Mouse (Mus musculus) left cerebral cortex, adult 2 months (tissue): Measurements from ENCODE around the gene Cldn11. TPM values are rescaled to one million over a fixed set of nuclear protein-coding genes. Genes with fewer than 3 reads are reported as not detected.
A peak's percentile ranks its signal among the peaks of the same experiment; 100 is the strongest.

ENCODE experiments used
- DNase-seq, 2 experiments: peaks; one replicate each; pipeline ENCODE4 v3.0.0; 2021 to 2022; ENCODE audit warnings: low spot score in 2 of 2, mixed read lengths in 1 of 2; ENCODE audit errors: extremely low spot score in 1 of 2
- H3K27ac ChIP-seq: fragments of 200-600 bp; 2 replicates; pipeline ENCODE4 v1.8.1; 2022
- H3K4me3 ChIP-seq: fragments of 200-600 bp; 2 replicates; pipeline ENCODE4 v1.8.1; 2022
- CTCF ChIP-seq: fragments of 200-600 bp; IDR thresholded peaks from 2 replicates; pipeline ENCODE4 v1.8.1; 2022; ENCODE audit warnings: antibody characterized with exemption, mild to moderate bottlenecking, moderate library complexity
- intact Hi-C: fragments of 180-260 bp; cut with DNase I; formaldehyde crosslinking; loops from one replicate; pipeline ENCODE4 v1.15.1; 2025
- long read RNA-seq, 2 experiments: library from polyadenylated mRNA; stranded (forward); transcript quantifications; one replicate each; pipeline ENCODE4 v2.0.0; 2021; ENCODE audit warnings: borderline mapping rate in 2 of 2
- total RNA-seq, 2 experiments: library from RNA; stranded (reverse); gene quantifications; 2 replicates each; pipeline ENCODE4 v1.2.3; 2021

Cldn11 gene
- total RNA-seq, result 10 to 100 TPM; 73.8 to 75.7 TPM
- long read RNA-seq, experiment 1, partial matches to known transcripts, result 0 of 3 reads
- long read RNA-seq, experiment 1, other reads (novel, unspliced or antisense), result 0 of 3 reads
- long read RNA-seq, experiment 2, transcript Cldn11-201 (3 exons, 1,870 nt), result major isoform, 6 of 7 reads
- long read RNA-seq, experiment 2, partial matches to known transcripts, result 0 of 7 reads
- long read RNA-seq, experiment 2, other reads (novel, unspliced or antisense), result 1 of 7 reads

DNA sequence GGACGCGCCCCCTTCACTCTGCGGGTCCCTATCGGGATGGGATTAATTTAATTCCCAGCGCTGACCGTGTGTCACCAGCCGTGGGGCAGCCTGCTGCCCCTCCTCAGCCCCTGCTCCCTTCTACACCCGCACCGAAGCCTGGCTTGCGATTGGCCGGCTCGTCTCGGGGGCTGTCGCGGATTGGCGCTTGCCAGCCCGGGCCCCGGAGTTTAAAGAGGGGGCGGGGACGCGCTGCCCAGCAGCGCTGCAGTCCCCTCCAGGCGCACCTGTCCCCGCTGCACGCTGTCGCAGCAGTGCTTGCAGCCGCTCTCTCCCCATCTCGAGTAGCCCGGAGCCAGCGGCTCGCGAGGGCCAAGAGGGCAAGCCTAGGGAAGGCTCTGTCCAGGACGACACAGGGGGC is at the start of gene Cldn11:
Gene Cldn11 (plus strand): TSS at position 215 of the 400 bp plus-strand sequence.
- intact Hi-C loops, result loop anchor here (5.0 to 10.0 kb wide), 2 partner anchors 88 to 175 kb away; no protein-coding TSS in a partner anchor
- no peak for TF ChIP-seq CTCF
- DNase-seq, result peak; percentile 39 to 47
- H3K4me3 ChIP-seq, result peak within 1 kb of the TSS; percentile 47
- 0 out of 2 replicates have a peak within 1 kb of the TSS, but pooled peaks have one; percentile 9 for H3K27ac ChIP-seq

DNA sequence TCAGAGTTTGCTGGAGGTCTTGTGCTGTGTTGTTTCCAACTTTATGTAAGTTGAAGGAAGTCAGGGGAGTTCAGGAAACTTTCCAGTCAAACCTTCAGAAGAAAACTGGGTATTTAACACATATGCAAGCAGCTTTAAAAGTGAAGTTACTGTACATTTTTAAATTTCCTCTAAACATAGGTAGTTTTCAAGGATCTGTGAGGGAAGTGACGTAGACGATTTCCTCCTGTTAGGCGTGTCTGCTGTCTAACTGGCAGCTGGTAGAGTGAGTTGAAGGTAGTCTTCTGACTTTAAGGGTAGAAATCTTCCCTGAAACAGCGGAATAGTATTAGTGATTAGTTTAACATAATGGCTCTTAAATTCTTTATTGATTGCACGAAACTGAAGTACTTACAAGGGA is 49.7 kb upstream of the Cldn11 start:
- H3K27ac ChIP-seq, result no peak overlapping the region
- no peak for DNase-seq
- no peak overlapping the region; the same call in 1 of the 2 replicates for H3K4me3 ChIP-seq
- no peak for TF ChIP-seq CTCF
- intact Hi-C loops, result no loop called here

DNA sequence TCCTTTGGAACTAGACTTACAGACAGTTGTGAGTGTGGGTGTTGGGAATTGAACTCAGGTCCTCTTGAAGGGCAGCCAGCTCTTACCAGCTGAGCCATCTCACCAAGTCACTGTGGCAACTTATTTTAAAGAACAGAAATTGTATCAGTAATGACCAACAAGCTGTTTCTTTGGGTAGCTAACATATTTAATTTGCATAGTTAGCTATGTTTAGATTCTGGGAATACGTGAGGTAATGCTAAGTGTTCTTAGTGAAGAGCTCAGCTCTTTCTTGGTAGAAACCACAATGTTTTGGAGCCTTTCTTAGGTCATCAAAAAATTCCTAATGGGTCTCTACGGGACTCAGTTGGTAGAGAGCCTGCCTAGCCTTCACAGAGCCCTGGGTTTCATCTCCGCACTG is 48.9 kb upstream of the Cldn11 start:
- H3K27ac ChIP-seq, result no peak overlapping the region
- intact Hi-C loops, result no loop called here
- no peak for TF ChIP-seq CTCF
- H3K4me3 ChIP-seq, result no peak overlapping the region
- no peak for DNase-seq

DNA sequence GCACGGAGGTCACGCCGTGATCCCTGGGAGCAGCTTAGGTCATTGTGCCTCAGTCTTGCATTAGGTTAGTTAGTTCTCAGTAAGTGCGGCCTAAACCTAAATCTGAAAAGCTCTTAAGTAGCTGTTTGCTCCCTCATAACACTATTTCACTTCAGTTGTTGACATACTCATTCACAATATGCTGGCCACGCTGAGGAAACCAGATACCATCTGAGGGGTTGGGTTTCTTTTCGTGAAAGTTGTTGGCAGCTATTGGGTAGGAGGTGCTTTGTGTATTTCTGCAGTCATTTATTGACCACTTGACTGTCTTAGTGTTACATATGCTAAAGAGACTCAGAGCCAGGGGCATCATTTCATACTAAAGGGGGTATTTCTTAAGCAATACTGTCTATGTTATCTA is 44.8 kb upstream of the Cldn11 start:
- no peak overlapping the region for H3K4me3 ChIP-seq
- H3K27ac ChIP-seq, result no peak overlapping the region
- TF ChIP-seq CTCF, result no peak
- DNase-seq, result no peak
- intact Hi-C loops, result no loop called here

DNA sequence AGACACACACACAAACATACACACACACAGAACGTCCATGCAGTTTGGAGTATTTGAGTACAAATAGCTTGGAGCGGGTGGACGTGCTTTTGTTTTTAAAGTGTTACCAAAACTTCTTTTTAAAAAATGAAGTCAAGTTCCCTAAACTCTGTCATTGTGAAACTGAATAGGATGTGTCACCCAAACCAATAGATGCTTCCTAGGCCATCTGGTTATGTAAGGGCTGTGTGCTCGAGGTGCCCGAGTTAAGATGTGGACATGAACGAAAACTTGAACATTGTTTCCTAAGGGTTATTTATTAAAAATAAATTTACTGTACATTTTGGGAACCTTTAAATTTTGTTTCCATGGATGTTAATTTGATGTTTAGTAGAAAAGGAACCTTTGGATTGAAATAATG is 43.1 kb upstream of the Cldn11 start:
- no peak overlapping the region for H3K4me3 ChIP-seq
- no peak for TF ChIP-seq CTCF
- intact Hi-C loops, result no loop called here
- H3K27ac ChIP-seq, result no peak overlapping the region
- no peak for DNase-seq

DNA sequence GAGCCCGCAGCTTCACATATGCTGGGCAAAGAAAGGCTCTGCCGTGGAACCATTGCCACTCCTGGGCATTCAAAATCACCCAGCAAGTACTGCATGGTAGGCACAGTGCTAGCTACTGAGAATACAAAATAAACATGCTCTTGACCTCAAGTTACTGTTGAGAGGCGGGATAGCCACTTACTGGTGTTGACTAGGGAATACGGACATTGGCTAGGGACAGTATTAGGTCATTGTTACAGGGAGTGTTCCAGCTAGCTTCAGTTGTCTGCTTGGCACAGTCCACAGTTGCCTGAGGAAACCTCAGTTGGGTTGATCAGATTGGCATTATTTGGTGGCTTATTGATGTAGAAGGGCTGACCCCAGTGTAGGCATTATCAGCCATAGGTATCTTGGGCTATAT is 42.0 kb upstream of the Cldn11 start:
- Histone ChIP-seq H3K4me3 (no peak overlapping the region), H3K27ac (no peak overlapping the region)
- intact Hi-C loops, result loop anchor here (2.0 kb wide), 1 partner anchor 51 kb away; no protein-coding TSS in a partner anchor
- peak in 1 of 2 experiments; percentile 5 for DNase-seq
- TF ChIP-seq CTCF, result no peak

DNA sequence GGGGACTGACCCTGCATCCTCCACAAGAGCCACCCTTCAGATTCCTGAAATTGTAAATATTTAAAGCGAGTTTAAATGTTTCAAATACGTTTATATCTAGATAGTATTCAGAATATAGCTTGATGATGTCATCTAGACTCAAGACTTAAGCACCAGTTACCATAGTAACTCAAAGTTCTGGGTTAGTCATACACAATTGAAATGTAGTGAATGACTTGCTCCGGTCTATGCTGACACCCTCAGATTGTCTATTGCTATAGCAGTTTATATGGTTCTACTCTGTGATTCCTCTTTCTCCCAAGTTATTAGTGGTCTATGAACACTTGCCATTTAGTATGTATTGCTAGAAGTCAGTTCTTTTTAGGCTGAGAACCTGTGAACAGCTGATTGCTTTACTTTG is 40.6 kb upstream of the Cldn11 start:
- Histone ChIP-seq H3K27ac (no peak overlapping the region), H3K4me3 (no peak overlapping the region)
- DNase-seq, result peak in 1 of 2 experiments; percentile 6
- intact Hi-C loops, result loop anchor here (2.0 kb wide), 1 partner anchor 52 kb away; no protein-coding TSS in a partner anchor
- peak; percentile 57 for TF ChIP-seq CTCF

DNA sequence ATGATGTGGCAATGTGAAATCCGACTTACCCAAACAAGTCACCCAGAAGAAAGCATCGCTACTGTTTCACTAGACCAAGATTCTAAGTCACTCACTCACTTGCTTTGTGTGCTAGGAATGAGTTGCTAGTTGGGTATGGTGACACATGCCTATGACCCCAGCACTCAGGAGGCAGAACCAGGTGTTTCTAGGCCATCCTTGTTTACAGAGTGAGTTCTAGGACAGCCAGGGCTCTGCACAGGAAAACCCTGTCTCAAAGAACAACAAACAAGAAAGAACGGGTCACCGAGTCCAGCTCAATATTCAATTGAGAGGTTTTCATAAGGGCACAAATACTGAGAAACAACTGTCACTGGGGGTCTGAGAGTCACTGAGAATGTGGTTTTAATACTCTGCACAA is 26.6 kb upstream of the Cldn11 start:
- DNase-seq, result no peak
- intact Hi-C loops, result no loop called here
- no peak overlapping the region for H3K4me3 ChIP-seq
- no peak overlapping the region for H3K27ac ChIP-seq
- TF ChIP-seq CTCF, result no peak

DNA sequence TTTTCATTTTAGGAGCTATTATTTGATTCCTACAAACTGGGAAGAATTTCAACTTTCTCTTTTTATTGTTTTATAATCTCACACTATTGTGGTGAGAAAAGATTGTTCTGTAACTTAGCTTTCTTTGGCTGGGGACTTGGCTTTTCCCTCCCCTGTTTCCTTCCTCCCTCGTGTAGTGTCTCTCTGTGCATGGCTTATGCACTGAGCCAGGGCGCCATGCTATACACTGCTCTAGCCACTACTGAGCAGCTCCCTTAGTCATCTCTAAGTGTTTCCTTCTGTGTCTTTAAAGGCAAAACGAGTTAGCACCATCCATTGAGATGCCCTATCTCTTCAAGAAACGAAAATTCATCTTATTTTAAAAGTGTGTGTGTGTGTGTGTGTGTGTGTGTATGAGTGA is 23.4 kb upstream of the Cldn11 start:
- intact Hi-C loops, result no loop called here
- no peak for DNase-seq
- Histone ChIP-seq H3K27ac (no peak overlapping the region), H3K4me3 (no peak overlapping the region)
- no peak for TF ChIP-seq CTCF

DNA sequence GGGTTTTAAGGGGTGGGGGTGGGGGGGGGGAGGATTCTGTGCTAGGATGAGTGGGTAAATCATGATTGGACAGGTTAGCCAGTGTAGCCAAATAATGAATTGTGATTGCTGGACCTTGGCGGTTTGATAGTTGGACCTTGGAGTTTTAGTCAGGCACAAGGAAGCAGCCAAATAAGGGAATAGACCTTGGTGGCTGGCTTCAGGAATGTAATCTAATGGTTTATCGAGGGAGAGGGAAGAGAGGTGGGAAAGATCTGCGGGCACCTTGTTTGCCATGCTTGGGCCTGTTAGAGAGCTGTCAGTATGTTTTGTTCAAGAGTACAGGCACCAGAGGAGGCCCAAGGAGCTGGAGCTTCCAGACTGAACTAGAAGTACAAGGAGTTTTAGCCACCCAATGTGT is 22.9 kb upstream of the Cldn11 start:
- no peak for DNase-seq
- TF ChIP-seq CTCF, result no peak
- Histone ChIP-seq H3K4me3 (no peak overlapping the region), H3K27ac (no peak overlapping the region)
- intact Hi-C loops, result no loop called here

DNA sequence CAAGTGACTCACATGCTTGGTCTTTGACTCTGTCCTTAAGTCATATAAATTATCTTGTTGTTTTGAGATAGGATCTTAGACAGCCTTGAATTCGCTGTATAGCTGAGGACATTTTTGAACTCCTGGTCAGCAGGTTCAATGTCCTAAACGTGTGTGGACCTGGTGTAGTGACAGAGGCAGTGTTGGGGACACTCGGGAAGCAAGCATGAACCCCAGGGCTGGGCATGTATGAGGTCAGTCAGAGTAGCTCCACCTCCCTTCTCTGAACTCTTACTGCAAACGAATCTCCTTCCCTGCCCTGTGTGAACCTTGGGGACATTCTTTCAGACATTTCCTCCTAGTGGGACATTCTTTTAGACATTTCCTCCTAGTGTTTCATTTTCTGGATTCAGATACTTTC is 20.0 kb upstream of the Cldn11 start:
- no peak for DNase-seq
- intact Hi-C loops, result loop anchor here (10.0 kb wide), 2 partner anchors 435 to 535 kb away; partner anchors contain the start of genes Actrt3 and Lrrc31
- H3K4me3 ChIP-seq, result no peak overlapping the region
- TF ChIP-seq CTCF, result no peak
- H3K27ac ChIP-seq, result no peak overlapping the region

DNA sequence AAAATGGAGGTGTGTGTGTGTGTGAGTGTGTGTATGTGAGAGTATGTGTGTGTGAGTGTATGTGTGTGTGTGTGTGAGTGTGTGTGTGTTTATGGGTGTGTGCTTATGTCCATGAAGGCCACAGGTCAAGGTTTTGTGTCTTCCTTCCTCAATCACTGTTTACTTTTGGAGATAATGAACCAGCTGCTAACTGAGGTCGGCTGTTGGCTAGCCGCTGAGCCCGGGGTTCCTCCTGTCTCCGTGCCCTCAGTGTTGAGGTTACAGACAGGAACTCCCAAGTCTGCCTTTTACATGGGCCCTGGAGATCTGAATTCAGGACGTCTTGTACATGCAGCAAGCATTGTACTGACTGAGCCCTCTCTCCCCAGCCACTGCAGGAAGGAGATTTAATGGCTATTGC is 16.1 kb upstream of the Cldn11 start:
- TF ChIP-seq CTCF, result no peak
- H3K4me3 ChIP-seq, result no peak overlapping the region
- no peak overlapping the region for H3K27ac ChIP-seq
- no peak for DNase-seq
- intact Hi-C loops, result loop anchor here (10.0 kb wide), 2 partner anchors 439 to 539 kb away; partner anchors contain the start of genes Actrt3 and Lrrc31

DNA sequence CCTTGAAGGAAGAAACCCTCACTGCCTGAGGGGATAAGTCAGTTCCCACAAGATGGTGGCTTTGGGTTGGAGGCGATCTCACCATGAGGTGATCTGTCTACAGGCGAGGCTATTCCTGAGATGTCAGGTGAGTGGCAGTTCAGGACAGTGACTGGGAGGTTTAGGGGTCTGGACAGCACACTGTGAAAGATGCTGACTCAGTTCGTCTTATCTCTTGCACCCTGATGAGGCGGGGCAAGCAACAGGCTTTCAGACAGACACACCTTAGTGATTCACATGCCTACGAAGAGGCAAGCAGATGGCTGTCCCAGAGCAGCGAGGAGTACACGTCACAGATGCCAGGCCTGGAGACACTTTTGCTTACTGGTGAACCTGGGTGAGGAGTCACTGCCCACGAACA is 15.5 kb upstream of the Cldn11 start:
- no peak overlapping the region for H3K4me3 ChIP-seq
- no peak overlapping the region for H3K27ac ChIP-seq
- DNase-seq, result no peak
- no peak for TF ChIP-seq CTCF
- intact Hi-C loops, result loop anchor here (10.0 kb wide), 2 partner anchors 439 to 539 kb away; partner anchors contain the start of genes Actrt3 and Lrrc31
